ENCODE assay signal across 17 mouse cellular contexts in the genomic region with DNA sequence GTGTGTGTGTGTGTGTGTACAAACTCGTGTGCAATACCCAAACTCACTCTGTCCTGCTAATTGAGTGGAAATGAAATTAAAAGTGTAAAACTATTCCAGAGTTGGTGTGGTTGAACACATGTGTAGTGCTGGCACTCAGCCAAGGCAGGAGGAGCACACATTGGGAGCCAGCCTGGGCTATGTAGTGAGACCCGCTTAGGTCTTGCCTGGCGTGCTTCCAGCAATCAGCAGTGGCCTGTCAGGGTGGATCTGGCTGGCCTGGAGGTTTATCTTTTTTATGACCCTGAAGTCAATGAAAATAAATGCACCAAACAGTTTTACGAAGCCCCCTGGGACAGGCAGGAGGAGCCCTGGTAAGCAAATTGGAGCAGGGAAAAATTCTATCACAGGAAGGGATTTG.
DNase-seq lines count a peak whose midpoint lies in the region; TF ChIP-seq lines count a peak whose summit lies in the region.
"Had no signal": no experiment of that assay in that cellular context is flagged by ENCODE, and none has a peak within 500 bp of the region (broad histone marks: within the 10 kb centered on the region; RNA-seq: fewer than 3 reads in every experiment).

No protein-coding gene starts in this region.

- no peak overlapping the region for H3K4me3 ChIP-seq in layer of hippocampus, adult 2 months
- H3K4me3 ChIP-seq: forebrain, embryonic 13.5 days; hindbrain, embryonic 12.5 days; limb, embryonic 12.5 days; neural tube, embryonic 13.5 days; stomach, embryonic 15.5 days had no signal

- TF ChIP-seq CTCF in layer of hippocampus, adult 2 months (conservative IDR thresholded peaks at IDR 0.05), result no peak

- DNase-seq in adrenal gland, postnatal 10 days, result peak; percentile 28
- no peak for DNase-seq in adrenal gland, adult 18-20 months (ENCODE audit: low spot score in 2 of 2)
- DNase-seq in heart, adult 9 months (ENCODE audit: low spot score in 2 of 2), result peak; percentile 33 to 35
- DNase-seq in heart, adult 8-10 months (ENCODE audit: low spot score), result no peak
- DNase-seq in left cerebral cortex, postnatal 4 days, result peak; percentile 61
- DNase-seq in left cerebral cortex, postnatal 25 days (ENCODE audit: low spot score in 2 of 2), result no peak
- peak; percentile 52 for DNase-seq in gastrocnemius, postnatal 14 days
- no peak for DNase-seq in layer of hippocampus, adult 2 months (ENCODE audit: low spot score in 2 of 2)
- DNase-seq: adrenal gland, adult 2 months; layer of hippocampus, postnatal 36 days; liver, postnatal 0 days; thymus, postnatal 36 days had no signal

- intact Hi-C loops in left cerebral cortex, postnatal 4 days (cut with DNase I), result no loop called here
- intact Hi-C loops in left cerebral cortex, postnatal 25 days (cut with DNase I), result no loop called here
- intact Hi-C loops in gastrocnemius, postnatal 14 days (cut with DNase I; ENCODE audit: low total_unique reads), result no loop called here

- no peak overlapping the region for H3K27ac ChIP-seq in layer of hippocampus, adult 2 months
- H3K27ac ChIP-seq: forebrain, embryonic 13.5 days; hindbrain, embryonic 12.5 days; limb, embryonic 12.5 days; neural tube, embryonic 13.5 days; stomach, embryonic 15.5 days had no signal

Comparison
In these comparisons a context has a peak if more than half of its experiments do, and no peak if none do; other contexts are left out.
1. DNase-seq: peak in adrenal gland, postnatal 10 days (single experiment), heart, adult 9 months (2 of 2), left cerebral cortex, postnatal 4 days (single experiment) and gastrocnemius, postnatal 14 days (single experiment); none in adrenal gland, adult 18-20 months (0 of 2), heart, adult 8-10 months (single experiment), left cerebral cortex, postnatal 25 days (0 of 2) and layer of hippocampus, adult 2 months (0 of 2).